Mouse (Mus musculus): ENCODE data around the gene Arrdc1. TPM values are rescaled to one million over a fixed set of nuclear protein-coding genes. Genes with fewer than 3 reads are reported as not detected.

Arrdc1 gene
- polyA plus RNA-seq, 1 experiment from 2014 or later, result 10.7 TPM

GRCm38 (mm10) chr2:24902999-24903398, 32.1 kb downstream of the Arrdc1 start:
- WGBS, result 84% methylated on average over 6 of the region's 6 CpGs
- H3K9ac ChIP-seq (replicated peaks; ENCODE audit: low read length), result no peak overlapping the region

DNA sequence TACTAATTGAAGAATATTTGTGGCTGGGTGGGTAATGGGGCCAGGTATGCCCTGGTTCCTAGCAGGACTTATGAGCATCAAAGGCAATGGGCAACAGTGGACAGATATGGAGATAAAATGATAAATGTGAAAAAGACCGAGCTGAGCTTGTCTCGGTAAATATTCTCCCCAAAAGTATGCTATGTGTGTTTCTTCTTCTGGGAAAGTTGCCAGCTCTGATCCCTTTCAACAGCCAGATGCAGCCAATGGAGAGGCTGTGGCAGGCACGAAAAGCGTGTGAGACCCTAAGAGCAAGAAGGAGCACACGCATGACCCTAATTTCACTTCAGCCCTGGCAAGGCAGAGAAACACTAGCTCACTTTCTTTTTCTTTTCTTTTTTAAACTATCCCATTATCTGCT, 34.0 kb downstream of the Arrdc1 start:
- WGBS, result 93% methylated on average over 5 of the region's 5 CpGs
- Histone ChIP-seq H3K27me3 (ENCODE audit: control insufficient read depth, insufficient read depth, low read length) (no peaks in the 10 kb centered on the region), H3K4me1 (ENCODE audit: control insufficient read depth, insufficient read depth, low read length) (no peaks in the 10 kb centered on the region; the same call in 1 of the 2 replicates), H3K27ac (replicated peaks; ENCODE audit: low read depth, low read length) (no peak overlapping the region), H3K4me3 (ENCODE audit: low read depth, low read length) (no peak overlapping the region), H3K36me3 (replicated peaks; ENCODE audit: control insufficient read depth, insufficient read depth, low read depth, low read length) (no peaks in the 10 kb centered on the region), H3K9me3 (replicated peaks; ENCODE audit: control insufficient read depth, low read length) (no peaks in the 10 kb centered on the region), H3K9ac (replicated peaks; ENCODE audit: low read length) (no peak overlapping the region), H3K4me2 (ENCODE audit: low read depth, low read length) (no peak overlapping the region)
- ATAC-seq (replicated peaks; ENCODE audit: insufficient number of reproducible peaks, low FRiP score, low TSS enrichment, low read depth) (no peak), DNase-seq (ENCODE audit: low spot score) (no peak)

More at GRCm38 (mm10) chr2:24902999-24903398, 32.1 kb downstream of the Arrdc1 start:
- Histone ChIP-seq H3K4me2 (ENCODE audit: low read depth, low read length) (no peak overlapping the region), H3K9me3 (replicated peaks; ENCODE audit: control insufficient read depth, low read length) (no peaks in the 10 kb centered on the region), H3K36me3 (replicated peaks; ENCODE audit: control insufficient read depth, insufficient read depth, low read depth, low read length) (no peaks in the 10 kb centered on the region), H3K4me3 (ENCODE audit: low read depth, low read length) (no peak overlapping the region), H3K27me3 (ENCODE audit: control insufficient read depth, insufficient read depth, low read length) (no peaks in the 10 kb centered on the region), H3K27ac (replicated peaks; ENCODE audit: low read depth, low read length) (no peak overlapping the region), H3K4me1 (ENCODE audit: control insufficient read depth, insufficient read depth, low read length) (no peaks in the 10 kb centered on the region; the same call in 1 of the 2 replicates)
- DNase-seq (ENCODE audit: low spot score), result no peak
- ATAC-seq (replicated peaks; ENCODE audit: insufficient number of reproducible peaks, low FRiP score, low TSS enrichment, low read depth), result no peak

- ATAC-seq (replicated peaks; ENCODE audit: insufficient number of reproducible peaks, low FRiP score, low TSS enrichment, low read depth) (no peak), DNase-seq (ENCODE audit: low spot score) (no peak)
These were observed 35.8 kb downstream of the Arrdc1 start for GRCm38 (mm10) chr2:24899292-24899691.

GRCm38 (mm10) chr2:24896761-24897160, 38.3 kb downstream of the Arrdc1 start:
- H3K4me2 ChIP-seq (ENCODE audit: low read depth, low read length), result no peak overlapping the region
- 89% methylated on average over 4 of the region's 4 CpGs for WGBS
- H3K9me3 ChIP-seq (replicated peaks; ENCODE audit: control insufficient read depth, low read length), result no peaks in the 10 kb centered on the region
- H3K9ac ChIP-seq (replicated peaks; ENCODE audit: low read length), result no peak overlapping the region
- H3K27me3 ChIP-seq (ENCODE audit: control insufficient read depth, insufficient read depth, low read length), result no peaks in the 10 kb centered on the region
- no peak overlapping the region for H3K27ac ChIP-seq (replicated peaks; ENCODE audit: low read depth, low read length)
- H3K36me3 ChIP-seq (replicated peaks; ENCODE audit: control insufficient read depth, insufficient read depth, low read depth, low read length), result no peaks in the 10 kb centered on the region
- ATAC-seq (replicated peaks; ENCODE audit: insufficient number of reproducible peaks, low FRiP score, low TSS enrichment, low read depth) (no peak), DNase-seq (ENCODE audit: low spot score) (no peak)
- no peaks in the 10 kb centered on the region for H3K4me1 ChIP-seq (ENCODE audit: control insufficient read depth, insufficient read depth, low read length)
- no peak overlapping the region for H3K4me3 ChIP-seq (ENCODE audit: low read depth, low read length)

More at GRCm38 (mm10) chr2:24899292-24899691, 35.8 kb downstream of the Arrdc1 start:
- 92% methylated on average over 2 of the region's 2 CpGs for WGBS
- Histone ChIP-seq H3K4me1 (ENCODE audit: control insufficient read depth, insufficient read depth, low read length) (no peaks in the 10 kb centered on the region; the same call in 1 of the 2 replicates), H3K27ac (replicated peaks; ENCODE audit: low read depth, low read length) (no peak overlapping the region), H3K4me2 (ENCODE audit: low read depth, low read length) (no peak overlapping the region), H3K9me3 (replicated peaks; ENCODE audit: control insufficient read depth, low read length) (no peaks in the 10 kb centered on the region), H3K27me3 (ENCODE audit: control insufficient read depth, insufficient read depth, low read length) (no peaks in the 10 kb centered on the region), H3K4me3 (ENCODE audit: low read depth, low read length) (no peak overlapping the region), H3K9ac (replicated peaks; ENCODE audit: low read length) (no peak overlapping the region), H3K36me3 (replicated peaks; ENCODE audit: control insufficient read depth, insufficient read depth, low read depth, low read length) (no peaks in the 10 kb centered on the region)

- H3K9ac ChIP-seq (replicated peaks; ENCODE audit: low read length), result no peak overlapping the region
- no peaks in the 10 kb centered on the region for H3K36me3 ChIP-seq (replicated peaks; ENCODE audit: control insufficient read depth, insufficient read depth, low read depth, low read length)
- H3K27ac ChIP-seq (replicated peaks; ENCODE audit: low read depth, low read length), result no peak overlapping the region
- WGBS, result 97% methylated on average over 1 of the region's 1 CpGs
- no peak overlapping the region for H3K4me3 ChIP-seq (ENCODE audit: low read depth, low read length)
- no peak for DNase-seq (ENCODE audit: low spot score)
- no peak overlapping the region for H3K4me2 ChIP-seq (ENCODE audit: low read depth, low read length)
- no peak for ATAC-seq (replicated peaks; ENCODE audit: insufficient number of reproducible peaks, low FRiP score, low TSS enrichment, low read depth)
- no peaks in the 10 kb centered on the region for H3K27me3 ChIP-seq (ENCODE audit: control insufficient read depth, insufficient read depth, low read length)
- no peaks in the 10 kb centered on the region for H3K4me1 ChIP-seq (ENCODE audit: control insufficient read depth, insufficient read depth, low read length)
- H3K9me3 ChIP-seq (replicated peaks; ENCODE audit: control insufficient read depth, low read length), result no peaks in the 10 kb centered on the region
These were observed 40.8 kb downstream of the Arrdc1 start for GRCm38 (mm10) chr2:24894211-24894610.

- WGBS, result 81% methylated on average over 5 of the region's 5 CpGs
- H3K4me1 ChIP-seq (ENCODE audit: control insufficient read depth, insufficient read depth, low read length), result no peaks in the 10 kb centered on the region
- H3K27me3 ChIP-seq (ENCODE audit: control insufficient read depth, insufficient read depth, low read length), result no peaks in the 10 kb centered on the region
- H3K36me3 ChIP-seq (replicated peaks; ENCODE audit: control insufficient read depth, insufficient read depth, low read depth, low read length), result no peaks in the 10 kb centered on the region
- H3K4me2 ChIP-seq (ENCODE audit: low read depth, low read length), result no peak overlapping the region
- ATAC-seq (replicated peaks; ENCODE audit: insufficient number of reproducible peaks, low FRiP score, low TSS enrichment, low read depth), result no peak
- H3K4me3 ChIP-seq (ENCODE audit: low read depth, low read length), result no peak overlapping the region
- no peak overlapping the region for H3K27ac ChIP-seq (replicated peaks; ENCODE audit: low read depth, low read length)
- DNase-seq (ENCODE audit: low spot score), result no peak
- H3K9me3 ChIP-seq (replicated peaks; ENCODE audit: control insufficient read depth, low read length), result no peaks in the 10 kb centered on the region
- no peak overlapping the region for H3K9ac ChIP-seq (replicated peaks; ENCODE audit: low read length)
These were observed 42.7 kb downstream of the Arrdc1 start for GRCm38 (mm10) chr2:24892318-24892717.

DNA sequence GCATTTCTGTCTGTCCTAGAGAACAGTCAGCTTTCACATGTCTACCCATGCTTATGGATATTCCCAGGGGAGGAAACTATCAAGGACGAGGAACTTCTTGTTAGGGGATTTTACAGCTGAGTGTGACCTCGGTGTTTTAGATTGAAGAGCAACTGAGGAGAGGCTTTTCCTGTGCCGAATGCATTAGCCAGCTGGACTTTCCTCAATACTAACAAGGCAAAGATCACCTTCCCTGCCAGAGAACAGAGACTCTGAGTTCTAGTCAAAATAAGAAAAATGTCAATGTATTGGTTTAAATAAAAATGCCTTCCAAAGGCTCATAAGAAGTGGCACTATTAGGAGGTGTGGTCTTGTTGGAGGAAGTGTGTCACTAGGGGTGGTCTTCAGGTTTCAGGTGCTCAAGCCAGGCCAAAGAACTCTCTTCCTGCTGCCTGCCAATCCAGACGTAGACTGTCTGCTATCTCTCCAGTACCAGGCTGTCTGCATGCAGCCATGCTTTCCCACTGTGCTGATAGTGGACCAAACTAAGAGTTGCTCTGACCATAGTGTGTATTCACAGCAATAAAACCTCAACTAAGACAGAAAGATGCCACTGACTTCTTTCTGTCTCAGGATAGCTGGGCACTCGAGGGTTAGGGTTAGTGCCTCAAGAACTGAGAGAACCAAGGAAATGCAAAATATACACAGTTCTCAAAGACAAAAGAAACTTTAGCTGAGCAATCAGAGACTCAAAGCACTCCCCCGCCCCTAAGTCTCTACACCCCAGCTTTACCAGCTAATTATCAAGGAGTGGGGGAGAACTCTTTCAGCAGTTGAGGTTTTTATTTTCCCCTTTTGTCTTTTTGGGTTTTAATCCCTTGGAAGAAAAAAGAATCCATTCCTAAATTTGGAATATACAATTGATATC, 44.3 kb downstream of the Arrdc1 start:
- no peaks in the 10 kb centered on the region for H3K27me3 ChIP-seq (ENCODE audit: control insufficient read depth, insufficient read depth, low read length)
- H3K4me2 ChIP-seq (ENCODE audit: low read depth, low read length), result no peak overlapping the region
- H3K9me3 ChIP-seq (replicated peaks; ENCODE audit: control insufficient read depth, low read length), result no peaks in the 10 kb centered on the region
- ATAC-seq (replicated peaks; ENCODE audit: insufficient number of reproducible peaks, low FRiP score, low TSS enrichment, low read depth) (no peak), DNase-seq (ENCODE audit: low spot score) (no peak)
- no peak overlapping the region for H3K9ac ChIP-seq (replicated peaks; ENCODE audit: low read length)
- 70% methylated on average over 6 of the region's 6 CpGs for WGBS
- no peaks in the 10 kb centered on the region for H3K36me3 ChIP-seq (replicated peaks; ENCODE audit: control insufficient read depth, insufficient read depth, low read depth, low read length)
- H3K4me1 ChIP-seq (ENCODE audit: control insufficient read depth, insufficient read depth, low read length), result no peaks in the 10 kb centered on the region
- H3K27ac ChIP-seq (replicated peaks; ENCODE audit: low read depth, low read length), result no peak overlapping the region
- H3K4me3 ChIP-seq (ENCODE audit: low read depth, low read length), result no peak overlapping the region

GRCm38 (mm10) chr2:24888895-24889294, 46.2 kb downstream of the Arrdc1 start:
- DNase-seq (ENCODE audit: low spot score), result no peak
- 87% methylated on average over 5 of the region's 5 CpGs for whole genome bisulfite sequencing
- no peaks in the 10 kb centered on the region; the same call in 1 of the 2 replicates for H3K36me3 ChIP-seq (replicated peaks; ENCODE audit: control insufficient read depth, insufficient read depth, low read depth, low read length)

More at GRCm38 (mm10) chr2:24888895-24889294, 46.2 kb downstream of the Arrdc1 start:
- Histone ChIP-seq H3K27me3 (ENCODE audit: control insufficient read depth, insufficient read depth, low read length) (no peaks in the 10 kb centered on the region), H3K4me3 (ENCODE audit: low read depth, low read length) (no peak overlapping the region), H3K4me2 (ENCODE audit: low read depth, low read length) (no peak overlapping the region), H3K4me1 (ENCODE audit: control insufficient read depth, insufficient read depth, low read length) (no peaks in the 10 kb centered on the region), H3K9me3 (replicated peaks; ENCODE audit: control insufficient read depth, low read length) (no peaks in the 10 kb centered on the region), H3K27ac (replicated peaks; ENCODE audit: low read depth, low read length) (no peak overlapping the region), H3K9ac (replicated peaks; ENCODE audit: low read length) (no peak overlapping the region)
- no peak for ATAC-seq (replicated peaks; ENCODE audit: insufficient number of reproducible peaks, low FRiP score, low TSS enrichment, low read depth)
